Mouse (Mus musculus) liver, embryonic 12.5 days (tissue): ENCODE measurements around the gene Slc9a9. TPM values are rescaled to one million over a fixed set of nuclear protein-coding genes. Genes with fewer than 3 reads are reported as not detected.

Source experiments
- ATAC-seq: fragments of 200-750 bp; cut with Nextera tagmentation; 2 replicates; pipeline ENCODE4 v1.8.0; 2017; ENCODE audit warnings: moderate number of reproducible peaks, mild to moderate bottlenecking, moderate library complexity
- H3K27ac ChIP-seq: fragments of 300-500 bp; sonication (generic); 2 replicates; pipeline ENCODE4 v1.5.1; 2016; ENCODE audit warnings: mild to moderate bottlenecking
- H3K27me3 ChIP-seq: fragments of 300-500 bp; sonication (generic); replicated peaks from 2 replicates; pipeline ENCODE4 v1.6.1; 2016; ENCODE audit warnings: mild to moderate bottlenecking, moderate library complexity
- H3K36me3 ChIP-seq: fragments of 300-500 bp; sonication (generic); 2 replicates; pipeline ENCODE4 v1.6.1; 2016; ENCODE audit warnings: mild to moderate bottlenecking, moderate library complexity
- H3K4me1 ChIP-seq: fragments of 300-500 bp; sonication (generic); 2 replicates; pipeline ENCODE4 v1.6.1; 2016
- H3K4me2 ChIP-seq: fragments of 300-500 bp; sonication (generic); 2 replicates; pipeline ENCODE4 v1.6.1; 2016; ENCODE audit warnings: mild to moderate bottlenecking, moderate library complexity
- H3K4me3 ChIP-seq: fragments of 300-500 bp; sonication (generic); 2 replicates; pipeline ENCODE4 v1.5.1; 2016; ENCODE audit warnings: mild to moderate bottlenecking, moderate library complexity
- H3K9ac ChIP-seq: fragments of 300-500 bp; sonication (generic); 2 replicates; pipeline ENCODE4 v1.6.1; 2016; ENCODE audit warnings: mild to moderate bottlenecking, moderate library complexity
- H3K9me3 ChIP-seq: fragments of 300-500 bp; sonication (generic); replicated peaks from 2 replicates; pipeline ENCODE4 v1.6.1; 2016; ENCODE audit warnings: mild to moderate bottlenecking, moderate library complexity
- WGBS: fragments of 180-500 bp; shearing (Covaris S2); methylation state at CpG from one replicate; pipeline ENCODE4 v1.1.7; 2016; ENCODE audit not compliant: insufficient replicate concordance; 5-methylcytosine and 5-hydroxymethylcytosine counted together
- polyA plus RNA-seq: library from polyadenylated mRNA; unstranded; fragments of >200 nt; fragmentation: Nextera tagmentation; extraction: Ambion mirVana; gene quantifications from 2 replicates; pipeline ENCODE4 v1.2.1, GENCODE M21; 2016

The Slc9a9 gene
- polyA plus RNA-seq, 1 experiment from 2014 or later = 1.6 TPM

DNA sequence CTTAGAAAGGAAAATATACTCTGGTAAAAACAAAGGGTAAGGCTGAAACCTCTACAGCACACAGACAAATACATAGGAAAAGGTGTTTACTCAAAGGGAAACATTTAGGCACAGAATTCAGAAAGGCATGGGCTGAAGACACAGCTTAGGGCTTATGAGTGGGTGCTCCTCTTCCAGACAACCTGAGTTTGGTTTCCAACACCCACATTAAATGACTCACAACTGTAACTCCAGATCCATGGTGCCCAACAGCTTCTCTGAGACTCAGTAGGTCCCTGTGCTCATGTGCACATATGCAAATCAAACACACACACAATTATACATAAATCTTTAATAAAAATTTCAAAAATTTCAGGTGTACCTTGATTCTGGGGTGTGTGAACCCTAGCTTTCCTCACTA, 133.4 kb downstream of the Slc9a9 start:
- Histone ChIP-seq H3K27me3 (no peaks in the 10 kb centered on the region), H3K4me1 (no peaks in the 10 kb centered on the region), H3K9ac (no peak overlapping the region), H3K27ac (no peak overlapping the region), H3K36me3 (no peaks in the 10 kb centered on the region), H3K4me3 (no peak overlapping the region), H3K9me3 (no peaks in the 10 kb centered on the region), H3K4me2 (no peak overlapping the region)
- no peak for ATAC-seq

DNA sequence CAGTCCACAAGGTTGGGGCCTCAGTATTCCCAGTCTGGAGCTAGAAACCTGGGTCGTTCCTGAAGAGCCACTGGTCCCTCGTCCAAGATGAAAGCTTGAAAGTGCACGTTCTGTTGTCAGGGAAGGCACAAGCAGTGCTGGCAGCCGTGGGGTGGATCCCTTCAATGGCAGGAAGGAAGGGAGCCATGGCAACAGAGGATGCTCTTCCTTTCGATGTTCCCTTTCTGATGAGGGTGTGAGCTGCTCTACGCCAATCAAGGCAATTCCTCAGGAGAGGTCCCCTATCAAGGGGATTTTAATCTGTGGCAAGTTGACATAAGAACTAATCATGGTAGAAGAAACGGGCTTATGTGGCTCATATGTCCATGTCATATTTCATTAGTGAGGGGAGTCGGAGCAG, 135.8 kb downstream of the Slc9a9 start:
- Histone ChIP-seq H3K27ac (no peak overlapping the region), H3K9me3 (no peaks in the 10 kb centered on the region), H3K27me3 (no peaks in the 10 kb centered on the region), H3K4me2 (no peak overlapping the region), H3K9ac (no peak overlapping the region), H3K4me3 (no peak overlapping the region), H3K36me3 (no peaks in the 10 kb centered on the region), H3K4me1 (no peaks in the 10 kb centered on the region)
- 44% methylated on average over 8 of the region's 8 CpGs for WGBS
- no peak for ATAC-seq

DNA sequence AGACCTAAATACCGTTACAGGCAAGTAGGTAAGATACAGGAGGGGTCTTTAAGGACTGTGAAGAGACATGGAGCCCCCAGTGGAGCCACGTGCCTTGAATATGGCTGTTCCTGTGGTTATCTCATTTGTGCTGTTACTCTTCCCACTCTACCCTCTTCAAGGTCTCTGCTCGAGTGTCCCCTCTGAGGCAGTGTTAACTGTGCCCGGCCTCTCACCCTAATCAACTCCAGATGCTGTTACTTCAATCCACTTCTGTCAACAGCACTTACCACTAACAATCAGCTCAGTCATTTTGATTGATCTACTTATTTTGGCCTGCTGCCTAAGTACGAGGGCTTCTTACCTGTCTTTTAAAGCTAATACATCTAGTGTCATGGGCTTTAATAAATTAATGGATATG, 145.8 kb downstream of the Slc9a9 start:
- H3K4me3 ChIP-seq = no peak overlapping the region
- H3K27ac ChIP-seq = no peak overlapping the region
- no peaks in the 10 kb centered on the region for H3K36me3 ChIP-seq
- ATAC-seq = no peak
- H3K27me3 ChIP-seq = no peaks in the 10 kb centered on the region
- 38% methylated on average over 5 of the region's 5 CpGs for WGBS
- H3K4me1 ChIP-seq = no peaks in the 10 kb centered on the region
- no peak overlapping the region for H3K9ac ChIP-seq
- H3K4me2 ChIP-seq = no peak overlapping the region
- H3K9me3 ChIP-seq = no peaks in the 10 kb centered on the region

DNA sequence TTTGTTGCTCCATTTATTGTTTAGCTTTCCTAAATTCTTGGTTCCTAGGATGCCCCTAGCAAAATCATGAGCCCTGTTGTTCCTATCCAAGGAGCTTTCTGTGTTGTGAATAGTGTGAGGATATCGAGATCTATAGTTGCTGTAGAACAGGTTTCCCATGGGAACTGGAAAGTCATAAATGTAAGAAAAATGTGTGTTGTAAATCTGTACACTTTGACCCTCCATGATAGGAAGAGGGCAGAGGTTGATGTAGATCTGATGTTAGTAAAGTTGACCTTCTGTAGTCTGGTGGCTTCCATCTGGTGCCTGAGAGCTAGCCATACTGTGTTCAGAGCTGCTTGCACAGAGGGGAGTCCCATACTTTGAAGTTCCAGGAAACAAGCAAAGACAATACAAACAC, 151.6 kb downstream of the Slc9a9 start:
- 67% methylated on average over 1 of the region's 1 CpGs for WGBS
- Histone ChIP-seq H3K27me3 (no peaks in the 10 kb centered on the region), H3K9me3 (no peaks in the 10 kb centered on the region), H3K27ac (no peak overlapping the region), H3K36me3 (no peaks in the 10 kb centered on the region), H3K4me3 (no peak overlapping the region), H3K9ac (no peak overlapping the region), H3K4me1 (no peaks in the 10 kb centered on the region), H3K4me2 (no peak overlapping the region)
- ATAC-seq = no peak

DNA sequence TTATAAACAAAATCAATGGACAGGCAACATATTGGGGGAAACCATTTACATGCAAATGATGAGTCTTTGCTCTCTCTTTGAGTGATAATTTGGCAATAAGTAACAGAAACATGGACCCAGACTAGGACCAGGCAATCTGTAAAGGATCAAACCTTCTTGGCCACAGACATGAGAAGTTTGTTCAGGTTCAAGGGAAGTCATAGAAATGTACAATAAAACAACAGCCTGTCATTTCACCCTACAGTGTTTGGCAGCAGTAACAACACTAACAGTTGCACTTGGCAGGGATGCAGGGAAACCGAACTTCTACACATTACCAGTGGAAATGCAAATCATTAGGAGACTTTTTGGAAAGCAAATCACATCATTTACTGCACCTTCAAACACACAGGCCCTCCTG, 164.1 kb downstream of the Slc9a9 start:
- H3K27me3 ChIP-seq = no peaks in the 10 kb centered on the region
- ATAC-seq = no peak
- 59% methylated on average over 1 of the region's 1 CpGs for WGBS

DNA sequence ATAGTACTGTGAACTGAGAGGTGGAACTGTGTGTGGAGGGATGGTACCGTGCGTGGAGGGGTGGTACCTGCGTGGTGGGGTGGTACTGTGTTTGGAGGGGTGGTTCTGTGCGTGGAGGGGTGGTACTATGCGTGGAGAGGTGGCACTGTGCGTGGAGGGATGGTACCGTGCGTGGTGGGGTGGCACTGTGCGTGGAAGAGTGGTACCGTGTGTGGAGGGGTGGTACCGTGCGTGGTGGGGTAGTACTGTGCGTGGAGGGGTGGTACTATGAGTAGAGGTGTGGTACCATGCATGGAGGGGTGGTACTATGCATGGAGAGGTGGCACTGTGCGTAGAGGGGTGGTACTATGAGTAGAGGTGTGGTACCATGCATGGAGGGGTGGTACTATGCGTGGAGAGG, 167.7 kb downstream of the Slc9a9 start:
- no peak overlapping the region for H3K9ac ChIP-seq
- ATAC-seq = peak; percentile 27; the same call in 1 of the 2 replicates

More for the DNA sequence above, 164.1 kb downstream of the Slc9a9 start:
- no peak overlapping the region for H3K4me2 ChIP-seq
- no peak overlapping the region for H3K9ac ChIP-seq
- no peaks in the 10 kb centered on the region for H3K9me3 ChIP-seq
- H3K4me3 ChIP-seq = no peak overlapping the region
- H3K27ac ChIP-seq = no peak overlapping the region
- H3K36me3 ChIP-seq = no peaks in the 10 kb centered on the region
- no peaks in the 10 kb centered on the region for H3K4me1 ChIP-seq

DNA sequence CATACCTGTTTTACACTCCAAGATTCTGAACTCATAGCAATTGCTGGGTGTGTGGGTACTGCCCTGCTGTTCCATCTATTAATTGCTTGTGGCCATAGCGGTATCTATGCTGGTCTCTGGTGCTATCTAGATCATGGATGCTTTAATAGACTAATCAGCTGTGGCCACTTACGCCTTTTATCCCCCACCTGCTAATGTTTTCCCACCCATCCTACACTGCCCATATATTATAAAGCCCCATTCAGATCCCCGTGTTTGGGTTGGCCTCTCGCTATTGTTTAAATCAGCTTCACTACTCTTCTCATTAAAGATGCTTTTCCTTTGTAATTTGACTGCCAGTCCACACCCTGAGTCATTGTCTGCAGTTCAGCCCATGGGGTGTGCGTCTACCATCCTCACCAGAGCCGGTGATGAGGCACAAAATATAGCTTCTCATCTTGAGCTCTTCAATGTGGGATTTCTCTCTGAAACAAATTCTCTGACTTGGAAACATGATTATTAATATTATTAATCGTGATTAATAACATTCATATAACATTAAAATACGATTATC, 168.8 kb downstream of the Slc9a9 start:
- no peak for ATAC-seq
- WGBS = 71% methylated on average over 8 of the region's 8 CpGs
- Histone ChIP-seq H3K4me1 (no peaks in the 10 kb centered on the region), H3K27ac (no peak overlapping the region), H3K27me3 (no peaks in the 10 kb centered on the region), H3K9me3 (no peaks in the 10 kb centered on the region), H3K4me3 (no peak overlapping the region), H3K9ac (no peak overlapping the region), H3K4me2 (no peak overlapping the region), H3K36me3 (no peaks in the 10 kb centered on the region)

More for the DNA sequence above, 167.7 kb downstream of the Slc9a9 start:
- Histone ChIP-seq H3K4me1 (no peaks in the 10 kb centered on the region), H3K36me3 (no peaks in the 10 kb centered on the region), H3K27me3 (no peaks in the 10 kb centered on the region), H3K9me3 (no peaks in the 10 kb centered on the region), H3K4me3 (no peak overlapping the region), H3K4me2 (no peak overlapping the region), H3K27ac (no peak overlapping the region)
- WGBS = 80% methylated on average over 15 of the region's 15 CpGs

DNA sequence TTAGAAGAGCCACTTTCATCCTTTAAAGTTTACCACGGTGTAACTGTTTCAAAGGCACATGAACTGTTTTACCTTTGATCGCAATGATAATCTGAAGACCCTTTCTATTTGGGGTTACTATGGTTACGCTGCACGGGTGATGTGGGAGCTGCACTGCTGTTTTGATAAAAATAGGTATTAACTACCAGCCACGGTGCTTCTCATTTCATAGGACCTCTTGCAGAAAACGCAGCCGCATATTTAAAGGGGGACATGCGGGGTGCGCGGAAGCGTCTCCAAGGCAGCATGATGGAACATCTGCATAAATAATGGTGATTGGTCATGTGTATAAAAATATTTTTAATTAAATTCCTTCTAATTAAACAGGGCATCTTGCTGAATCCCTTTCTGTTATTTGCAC, 169.5 kb downstream of the Slc9a9 start:
- no peak overlapping the region for H3K4me2 ChIP-seq
- no peak overlapping the region for H3K9ac ChIP-seq
- H3K9me3 ChIP-seq = no peaks in the 10 kb centered on the region
- no peak overlapping the region for H3K4me3 ChIP-seq
- no peak for ATAC-seq
- H3K4me1 ChIP-seq = no peaks in the 10 kb centered on the region
- no peak overlapping the region for H3K27ac ChIP-seq
- H3K27me3 ChIP-seq = no peaks in the 10 kb centered on the region
- 80% methylated on average over 11 of the region's 11 CpGs for WGBS
- H3K36me3 ChIP-seq = no peaks in the 10 kb centered on the region

DNA sequence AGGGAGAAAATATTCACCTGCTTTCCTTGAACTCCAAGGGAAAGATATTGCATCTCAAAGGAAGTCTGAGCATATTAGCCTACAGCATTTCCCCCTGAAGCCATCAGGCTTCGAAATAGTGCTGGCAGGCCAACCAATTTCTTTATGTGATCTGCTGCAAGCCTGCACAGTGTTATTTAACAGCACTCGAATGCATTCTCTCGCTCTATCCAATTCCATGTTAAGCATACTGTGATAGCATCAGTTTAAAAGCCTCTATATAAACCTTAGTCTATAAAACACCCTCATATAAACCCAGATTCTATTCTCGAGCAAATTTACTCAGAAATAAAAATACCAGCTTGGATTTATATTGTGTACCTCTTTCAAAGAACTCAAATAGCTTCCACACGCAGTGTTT, 170.7 kb downstream of the Slc9a9 start:
- ATAC-seq = no peak
- WGBS = 62% methylated on average over 5 of the region's 5 CpGs
- no peaks in the 10 kb centered on the region for H3K36me3 ChIP-seq

DNA sequence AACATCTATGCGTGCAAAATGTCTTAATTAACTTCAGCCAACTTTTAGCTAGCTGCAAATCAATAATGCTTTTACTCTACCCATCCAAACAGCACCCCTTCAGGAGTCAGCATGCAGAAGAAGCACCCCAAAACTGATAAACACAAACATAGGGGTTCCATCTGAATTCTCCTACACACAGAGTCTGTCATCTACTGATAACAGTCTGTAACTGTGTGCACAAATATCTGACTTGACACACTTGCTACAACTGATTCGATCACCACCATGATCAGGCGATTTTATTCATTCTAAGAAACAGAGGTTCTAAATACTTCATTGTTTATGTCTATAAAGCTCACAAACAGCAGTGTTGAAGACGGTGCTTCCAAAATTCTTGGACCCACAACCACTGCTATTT, 171.3 kb downstream of the Slc9a9 start:
- peak; percentile 59; the same call in 1 of the 2 replicates for ATAC-seq
- Histone ChIP-seq H3K4me3 (no peak overlapping the region), H3K27me3 (no peaks in the 10 kb centered on the region), H3K9me3 (no peaks in the 10 kb centered on the region), H3K36me3 (no peaks in the 10 kb centered on the region), H3K27ac (no peak overlapping the region), H3K4me2 (no peak overlapping the region), H3K4me1 (no peaks in the 10 kb centered on the region), H3K9ac (no peak overlapping the region)
- WGBS = 60% methylated on average over 4 of the region's 4 CpGs

More for the DNA sequence above, 170.7 kb downstream of the Slc9a9 start:
- H3K9ac ChIP-seq = no peak overlapping the region
- no peaks in the 10 kb centered on the region for H3K9me3 ChIP-seq
- no peaks in the 10 kb centered on the region for H3K4me1 ChIP-seq
- no peaks in the 10 kb centered on the region for H3K27me3 ChIP-seq
- H3K4me3 ChIP-seq = no peak overlapping the region
- H3K27ac ChIP-seq = no peak overlapping the region
- no peak overlapping the region for H3K4me2 ChIP-seq

DNA sequence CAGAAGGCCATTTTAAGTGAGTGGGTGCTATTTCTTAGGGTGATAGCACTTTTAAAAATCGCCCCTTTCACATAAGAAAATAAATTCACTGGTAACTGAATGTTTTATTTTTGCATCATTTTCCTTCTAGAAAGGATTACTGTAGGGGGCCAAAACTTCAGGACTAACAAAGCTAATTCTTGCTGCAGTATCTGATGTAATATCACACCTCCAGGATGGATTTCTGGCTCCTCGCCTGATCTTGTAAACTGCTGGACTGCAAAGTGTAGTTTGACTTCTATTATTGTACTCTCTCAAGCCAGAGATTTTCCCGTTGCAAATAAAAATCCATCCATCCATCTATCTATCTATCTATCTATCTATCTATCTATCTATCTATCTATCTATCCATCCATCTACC, 174.5 kb downstream of the Slc9a9 start:
- no peaks in the 10 kb centered on the region for H3K36me3 ChIP-seq
- H3K4me3 ChIP-seq = no peak overlapping the region
- H3K9ac ChIP-seq = no peak overlapping the region
- H3K4me2 ChIP-seq = no peak overlapping the region
- ATAC-seq = no peak
- H3K4me1 ChIP-seq = no peaks in the 10 kb centered on the region
- WGBS = 56% methylated on average over 3 of the region's 3 CpGs
- H3K27me3 ChIP-seq = no peaks in the 10 kb centered on the region
- no peaks in the 10 kb centered on the region for H3K9me3 ChIP-seq
- H3K27ac ChIP-seq = no peak overlapping the region

DNA sequence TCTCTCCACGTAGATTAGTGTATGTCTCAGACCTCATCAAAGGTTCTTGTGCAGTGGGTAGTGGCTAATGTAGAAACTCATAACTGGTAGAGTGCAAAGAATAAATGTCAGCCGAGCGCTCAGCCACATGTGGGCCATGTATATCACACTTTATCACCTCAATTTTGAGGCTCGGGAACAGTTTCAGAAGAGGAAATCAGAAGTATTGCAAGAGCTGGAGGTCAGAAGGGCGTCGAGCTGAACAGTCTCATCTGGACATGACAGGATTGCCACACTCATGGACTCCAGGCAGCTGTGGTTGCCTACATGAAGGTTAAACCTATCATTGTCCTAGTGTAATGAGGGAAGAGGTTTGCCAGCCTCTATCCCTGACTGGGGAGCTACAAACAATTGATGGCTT, 177.9 kb downstream of the Slc9a9 start:
- H3K36me3 ChIP-seq = no peaks in the 10 kb centered on the region
- H3K27ac ChIP-seq = no peak overlapping the region
- no peak overlapping the region for H3K9ac ChIP-seq
- H3K4me2 ChIP-seq = no peak overlapping the region
- no peaks in the 10 kb centered on the region for H3K4me1 ChIP-seq
- no peaks in the 10 kb centered on the region for H3K9me3 ChIP-seq
- WGBS = 72% methylated on average over 6 of the region's 6 CpGs
- no peaks in the 10 kb centered on the region for H3K27me3 ChIP-seq
- H3K4me3 ChIP-seq = no peak overlapping the region
- no peak for ATAC-seq

DNA sequence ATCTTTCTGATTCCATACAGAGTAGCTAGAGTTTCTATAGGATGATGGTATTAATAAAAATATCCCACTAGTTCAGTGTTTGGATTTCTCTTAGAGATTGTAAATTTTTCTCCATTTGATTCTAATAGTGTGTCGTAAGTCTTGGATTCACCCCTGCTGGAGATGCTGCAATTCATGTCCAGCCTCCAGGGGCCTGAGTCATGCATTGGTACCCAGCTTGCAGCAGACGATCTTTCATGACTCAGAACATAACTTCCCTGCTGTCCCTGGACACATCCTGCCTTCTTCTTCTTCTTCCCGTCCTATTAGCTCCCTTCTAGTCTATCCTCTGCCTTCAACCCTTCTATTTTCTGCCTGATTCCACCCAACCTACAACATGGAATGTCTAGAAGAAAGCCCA, 181.8 kb downstream of the Slc9a9 start:
- Histone ChIP-seq H3K4me1 (no peaks in the 10 kb centered on the region), H3K9me3 (no peaks in the 10 kb centered on the region), H3K36me3 (no peaks in the 10 kb centered on the region), H3K27me3 (no peaks in the 10 kb centered on the region), H3K9ac (no peak overlapping the region), H3K27ac (no peak overlapping the region), H3K4me2 (no peak overlapping the region), H3K4me3 (no peak overlapping the region)
- WGBS = 52% methylated on average over 3 of the region's 3 CpGs
- no peak for ATAC-seq
